Mouse (Mus musculus) lung, postnatal 0 days (tissue): ENCODE data around the gene Myrip.

ENCODE experiments used
- CTCF ChIP-seq: IDR thresholded peaks from 2 replicates; pipeline ENCODE4 v1.5.1; 2016; ENCODE audit warnings: antibody characterized with exemption, mild to moderate bottlenecking
- EP300 ChIP-seq: IDR thresholded peaks from 2 replicates; pipeline ENCODE4 v1.6.1; 2016; ENCODE audit warnings: antibody characterized with exemption, mild to moderate bottlenecking, control low read depth

- TF ChIP-seq EP300 (no peak), CTCF (no peak)
Measured at GRCm38 (mm10) chr9:120516720-120517119, 215.4 kb downstream of the Myrip start.
